Mouse (Mus musculus): ENCODE measurements around the gene Gm9745.
"Not testable (repeated sequence)": the region's sequence is repeated elsewhere in the genome, so short reads cannot be mapped to it uniquely, and the experiment has no call there.

GRCm38 (mm10) chr13:8961128-8961888 is 13.3 kb upstream of the Gm9745 start:
- TF ChIP-seq CTCF, EP300 (IDR thresholded peaks at IDR 0.05; ENCODE audit: low read depth): not testable (repeated sequence)

All from liver, embryonic 14.5 days (tissue).